Mouse (Mus musculus) spleen, adult 2 months (tissue): ENCODE data around the gene Terb2.

Experiments
- CTCF ChIP-seq: fragments of 200-500 bp; IDR thresholded peaks from 2 replicates; pipeline ENCODE4 v1.5.1; 2011; ENCODE audit warnings: mild to moderate bottlenecking, inconsistent platforms; ENCODE audit not compliant: insufficient read depth, insufficient read length, insufficient replicate concordance; ENCODE audit errors: extremely low read depth
- POLR2A ChIP-seq: fragments of 200-500 bp; IDR thresholded peaks from 2 replicates; pipeline ENCODE4 v1.6.1; 2011; ENCODE audit warnings: low read depth, low read length, inconsistent platforms

- TF ChIP-seq CTCF: no peak
- TF ChIP-seq POLR2A: no peak
Observed at GRCm38 (mm10) chr2:122236321-122236720, 50.2 kb downstream of the Terb2 start.
